Mouse (Mus musculus) thymus, postnatal 4 days (tissue): Measurements from ENCODE around the gene Morc2a.

Experiments
- DNase-seq: peaks from one replicate; pipeline ENCODE4 v3.0.0; 2021

The Morc2a gene

DNA sequence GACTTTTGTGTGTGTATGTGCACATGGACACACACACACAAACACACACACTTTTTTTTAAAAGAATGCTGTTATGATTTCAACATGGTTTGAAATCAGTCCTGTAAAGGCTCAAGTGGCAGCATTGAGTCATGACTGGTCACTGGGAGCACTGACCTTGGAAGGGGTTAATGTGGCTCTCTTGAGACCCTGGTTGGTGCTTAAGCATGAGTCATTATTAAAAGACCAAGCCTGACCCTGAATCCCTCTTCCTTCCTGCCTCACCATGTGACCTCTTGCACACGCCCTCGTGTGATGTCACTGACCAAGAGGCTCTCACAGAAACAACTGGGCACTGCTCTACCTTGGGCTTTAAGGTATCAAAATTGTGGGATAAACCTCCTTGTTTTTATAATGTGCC is 89.8 kb downstream of the Morc2a start:
- DNase-seq = no peak
